Mouse (Mus musculus) CH12.LX (cell line): ENCODE measurements at regions not wholly inside any gene's neighbourhood (a gene's known extent, or its start where the extent isn't known, plus 50 kb on each side); places are given as distances from the start of the nearest gene placed in this dataset.

Source experiments
- DNase-seq: peaks from one replicate; pipeline ENCODE4 v3.0.0-alpha.2; 2013; ENCODE audit errors: extremely low read depth
- H3K27ac ChIP-seq: 2 replicates; pipeline ENCODE4 v1.5.1; 2012; ENCODE audit warnings: low read depth, mild to moderate bottlenecking, control low read depth, moderate library complexity; ENCODE audit not compliant: insufficient read depth
- H3K27me3 ChIP-seq: replicated peaks from 2 replicates; pipeline ENCODE3; 2012; ENCODE audit warnings: inconsistent platforms
- H3K36me3 ChIP-seq, 2 experiments: replicated peaks in 1 of 2; 2 replicates each; pipeline versions ENCODE3 to v1.6.1; 2012; ENCODE audit warnings: inconsistent platforms in 1 of 2, low read length in 1 of 2, mild to moderate bottlenecking in 1 of 2, mixed read lengths in 1 of 2, moderate library complexity in 1 of 2; ENCODE audit not compliant: control insufficient read depth in 1 of 2, insufficient read depth in 1 of 2
- H3K4me1 ChIP-seq, 2 experiments: 2 replicates each; pipeline ENCODE4 v1.6.1; 2012; ENCODE audit warnings: inconsistent platforms in 1 of 2, moderate library complexity in 1 of 2; ENCODE audit not compliant: insufficient read depth in 2 of 2, control insufficient read depth in 1 of 2
- H3K4me2 ChIP-seq: 2 replicates; pipeline ENCODE4 v1.6.1; 2012; ENCODE audit warnings: low read depth, mild to moderate bottlenecking, control low read depth; ENCODE audit not compliant: poor library complexity, insufficient read depth, severe bottlenecking
- H3K4me3 ChIP-seq, 3 experiments: fragments of 150-350 bp in 1 of 3; sonication (generic) in 1 of 3; replicated peaks in 1 of 3; 2 replicates each; pipeline versions ENCODE3 to v1.5.1; 2011 to 2012; ENCODE audit warnings: low read depth in 2 of 3, low read length in 2 of 3, mild to moderate bottlenecking in 2 of 3, moderate library complexity in 2 of 3, control low read depth in 1 of 3, improper control_type of control experiment in 1 of 3, inconsistent platforms in 1 of 3, mixed read lengths in 1 of 3; ENCODE audit not compliant: poor library complexity in 1 of 3
- H3K79me2 ChIP-seq: replicated peaks from 2 replicates; pipeline ENCODE4 v1.6.1; 2012; ENCODE audit warnings: mild to moderate bottlenecking, moderate library complexity; ENCODE audit not compliant: control insufficient read depth, poor library complexity, insufficient read depth, severe bottlenecking; ENCODE audit errors: extremely low read depth
- H3K9ac ChIP-seq: 2 replicates; pipeline ENCODE4 v1.6.1; 2012; ENCODE audit warnings: low read depth, mild to moderate bottlenecking, control low read depth, moderate library complexity; ENCODE audit not compliant: insufficient read depth
- H3K9me3 ChIP-seq: replicated peaks from 2 replicates; pipeline ENCODE3; 2012; ENCODE audit warnings: low read length, inconsistent platforms, mixed read lengths
- BHLHE40 ChIP-seq: IDR thresholded peaks from 2 replicates; pipeline ENCODE4 v1.6.1; 2011; ENCODE audit warnings: mild to moderate bottlenecking, low read depth, low read length, improper control_type of control experiment
- CHD1 ChIP-seq: IDR thresholded peaks from 2 replicates; pipeline ENCODE4 v1.6.1; 2012; ENCODE audit warnings: low read depth, low read length, improper control_type of control experiment, inconsistent platforms
- CTCF ChIP-seq, 2 experiments: IDR thresholded peaks in 1 of 2; conservative IDR thresholded peaks in 1 of 2; 2 replicates each; pipeline ENCODE4 v1.5.1; 2011 to 2012; ENCODE audit warnings: low read depth in 2 of 2, low read length in 2 of 2, improper control_type of control experiment in 1 of 2, inconsistent platforms in 1 of 2, mild to moderate bottlenecking in 1 of 2, moderate library complexity in 1 of 2
- E2F4 ChIP-seq: IDR thresholded peaks from 2 replicates; pipeline ENCODE4 v1.6.1; 2011; ENCODE audit warnings: low read depth, low read length, improper control_type of control experiment; ENCODE audit not compliant: insufficient replicate concordance
- ELF1 ChIP-seq: IDR thresholded peaks from 2 replicates; pipeline ENCODE4 v1.6.1; 2014; ENCODE audit warnings: low read depth, mild to moderate bottlenecking, inconsistent platforms, low read length, improper control_type of control experiment
- JUN ChIP-seq: IDR thresholded peaks from 2 replicates; pipeline ENCODE4 v1.6.1; 2011; ENCODE audit warnings: low read depth, mild to moderate bottlenecking, low read length, improper control_type of control experiment, moderate library complexity; ENCODE audit not compliant: insufficient read depth
- JUND ChIP-seq: conservative IDR thresholded peaks from 2 replicates; pipeline ENCODE4 v1.6.1; 2011; ENCODE audit warnings: low read depth, low read length, improper control_type of control experiment
- MAFK ChIP-seq: IDR thresholded peaks from 2 replicates; pipeline ENCODE4 v1.6.1; 2011; ENCODE audit warnings: low read length, improper control_type of control experiment; ENCODE audit not compliant: insufficient replicate concordance
- MAX ChIP-seq: IDR thresholded peaks from 2 replicates; pipeline ENCODE4 v1.6.1; 2011; ENCODE audit warnings: low read length, improper control_type of control experiment
- MXI1 ChIP-seq: IDR thresholded peaks from 2 replicates; pipeline ENCODE4 v1.6.1; 2011; ENCODE audit warnings: mild to moderate bottlenecking, low read depth, low read length, improper control_type of control experiment
- NELFE ChIP-seq: IDR thresholded peaks from 2 replicates; pipeline ENCODE4 v1.6.1; 2011; ENCODE audit warnings: low read depth, low read length, improper control_type of control experiment
- RCOR1 ChIP-seq: conservative IDR thresholded peaks from 2 replicates; pipeline ENCODE4 v1.6.1; 2012; ENCODE audit warnings: low read depth, mild to moderate bottlenecking, inconsistent platforms, low read length, improper control_type of control experiment
- USF2 ChIP-seq: conservative IDR thresholded peaks from 2 replicates; pipeline ENCODE4 v1.6.1; 2011; ENCODE audit warnings: low read depth, low read length, improper control_type of control experiment
- dilution Hi-C: fragments of 300-500 bp; cut with MboI; formaldehyde crosslinking; loops from 2 replicates; pipeline ENCODE4 v1.14.3; 2020; ENCODE audit warnings: low sequenced_read_pairs; ENCODE audit not compliant: extremely low pct_unique_long_range_greater_than_20kb, extremely low pct_ligation_motif_present
- in situ Hi-C: fragments of 300-500 bp; cut with MboI; formaldehyde crosslinking; loops from 3 replicates; pipeline ENCODE4 v1.14.3; 2019; ENCODE audit warnings: low sequenced_read_pairs, low pct_ligation_motif_present, low pct_unique_long_range_greater_than_20kb, mixed read lengths

GRCm38 (mm10) chr2:50675736-50676550, 379.3 kb upstream of the Mmadhc start:
- Histone ChIP-seq H3K27me3 (no peaks in the 10 kb centered on the region), H3K4me3 (no peak overlapping the region), H3K4me1 (no peaks in the 10 kb centered on the region), H3K4me2 (no peak overlapping the region), H3K79me2 (no peaks in the 10 kb centered on the region), H3K9ac (no peak overlapping the region), H3K36me3 (no peaks in the 10 kb centered on the region), H3K27ac (no peak overlapping the region), H3K9me3 (no peaks in the 10 kb centered on the region)
- dilution Hi-C loops, result no loop called here
- no peak for DNase-seq
- TF ChIP-seq ELF1, result no peak
- in situ Hi-C loops, result no loop called here

- dilution Hi-C loops, result no loop called here
- in situ Hi-C loops, result no loop called here
- no peak overlapping the region for H3K27ac ChIP-seq
- no peak overlapping the region for H3K4me2 ChIP-seq
- TF ChIP-seq JUN (no peak), MXI1 (no peak), USF2 (no peak), NELFE (no peak), RCOR1 (no peak), MAX (no peak), JUND (no peak), E2F4 (no peak), MAFK (no peak)
- TF ChIP-seq, all 38 proteins: peak for 0
- Histone ChIP-seq H3K4me1 (peaks cover 0 to 3% of the 10 kb centered on the region in 2 experiments; a peak in 1 of 4 replicates), H3K27me3 (no peaks in the 10 kb centered on the region), H3K36me3 (no peaks in the 10 kb centered on the region), H3K9me3 (no peaks in the 10 kb centered on the region), H3K9ac (no peak overlapping the region), H3K79me2 (no peaks in the 10 kb centered on the region), H3K4me3 (no peak overlapping the region)
- DNase-seq, result no peak
Observed at GRCm38 (mm10) chr2:50674856-50675175, 378.2 kb upstream of the Mmadhc start.

GRCm38 (mm10) chr2:50674151-50674855, 377.7 kb upstream of the Mmadhc start:
- H3K4me1 ChIP-seq, result peaks cover 0 to 8% of the 10 kb centered on the region in 2 experiments; a peak in 1 of 4 replicates
- H3K9ac ChIP-seq, result no peak overlapping the region
- H3K9me3 ChIP-seq, result no peaks in the 10 kb centered on the region
- no peaks in the 10 kb centered on the region for H3K79me2 ChIP-seq
- H3K27ac ChIP-seq, result no peak overlapping the region
- H3K4me3 ChIP-seq, result no peak overlapping the region
- no peak overlapping the region for H3K4me2 ChIP-seq
- no peaks in the 10 kb centered on the region for H3K27me3 ChIP-seq
- in situ Hi-C loops, result no loop called here
- no peak for TF ChIP-seq USF2
- TF ChIP-seq CTCF (conservative IDR thresholded peaks at IDR 0.05 in 1 of 2, IDR thresholded peaks at IDR 0.05 in 1 of 2; ENCODE audit: low read depth in 2 of 2, low read length in 2 of 2), result no peak
- TF ChIP-seq BHLHE40, result no peak
- TF ChIP-seq CHD1, result no peak
- H3K36me3 ChIP-seq, result no peaks in the 10 kb centered on the region
- dilution Hi-C loops, result no loop called here
- no peak for DNase-seq
